Mouse (Mus musculus) embryo, embryonic 10.5 days (tissue): Measurements from ENCODE around the gene Slc16a4.
"Not testable (repeated sequence)": the region's sequence is repeated elsewhere in the genome, so short reads cannot be mapped to it uniquely, and the experiment has no call there.

ENCODE experiments used
- DNase-seq: peaks from one replicate; pipeline ENCODE4 v3.0.0-alpha.2; 2015; ENCODE audit warnings: low spot score

Slc16a4 gene

GRCm38 (mm10) chr3:107295672-107296360, 4.8 kb downstream of the Slc16a4 start:
- no peak for DNase-seq

GRCm38 (mm10) chr3:107296917-107297316, 5.9 kb downstream of the Slc16a4 start:
- not testable (repeated sequence) for DNase-seq

GRCm38 (mm10) chr3:107317338-107317737, 26.3 kb downstream of the Slc16a4 start:
- DNase-seq = no peak

GRCm38 (mm10) chr3:107321141-107321540, 30.1 kb downstream of the Slc16a4 start:
- no peak for DNase-seq

- DNase-seq = no peak
These were observed 30.7 kb downstream of the Slc16a4 start for GRCm38 (mm10) chr3:107321776-107322175.

- DNase-seq = no peak
These were observed 35.4 kb downstream of the Slc16a4 start for GRCm38 (mm10) chr3:107326442-107326841.

GRCm38 (mm10) chr3:107330503-107331424, 39.7 kb downstream of the Slc16a4 start:
- no peak for DNase-seq

- DNase-seq = no peak
These were observed 40.7 kb downstream of the Slc16a4 start for GRCm38 (mm10) chr3:107331746-107332126.

GRCm38 (mm10) chr3:107332127-107332959, 41.3 kb downstream of the Slc16a4 start:
- DNase-seq = peak; percentile 57

GRCm38 (mm10) chr3:107332960-107333380, 41.9 kb downstream of the Slc16a4 start:
- peak; percentile 100 for DNase-seq

GRCm38 (mm10) chr3:107333381-107334201, 42.6 kb downstream of the Slc16a4 start, which contains the start of gene Rbm15:
Gene Rbm15 (minus strand): TSS chr3:107333673.
- DNase-seq = peak; percentile 99

- DNase-seq = no peak
These were observed 43.3 kb downstream of the Slc16a4 start for GRCm38 (mm10) chr3:107334202-107334934.

GRCm38 (mm10) chr3:107343971-107344370, 52.9 kb downstream of the Slc16a4 start:
- DNase-seq = no peak

- no peak for DNase-seq
These were observed 54.1 kb downstream of the Slc16a4 start for GRCm38 (mm10) chr3:107345033-107345725.

- no peak for DNase-seq
These were observed 58.0 kb downstream of the Slc16a4 start for GRCm38 (mm10) chr3:107349006-107349405.

- DNase-seq = no peak
These were observed 60.7 kb downstream of the Slc16a4 start for GRCm38 (mm10) chr3:107351706-107352105.

- no peak for DNase-seq
These were observed 64.7 kb downstream of the Slc16a4 start for GRCm38 (mm10) chr3:107355618-107356260.

GRCm38 (mm10) chr3:107356964-107357441, 66.0 kb downstream of the Slc16a4 start:
- peak; percentile 83 for DNase-seq

- no peak for DNase-seq
These were observed 66.7 kb downstream of the Slc16a4 start for GRCm38 (mm10) chr3:107357700-107358234.
